ENCODE assay signal across 2 mouse cellular contexts in the genomic region with DNA sequence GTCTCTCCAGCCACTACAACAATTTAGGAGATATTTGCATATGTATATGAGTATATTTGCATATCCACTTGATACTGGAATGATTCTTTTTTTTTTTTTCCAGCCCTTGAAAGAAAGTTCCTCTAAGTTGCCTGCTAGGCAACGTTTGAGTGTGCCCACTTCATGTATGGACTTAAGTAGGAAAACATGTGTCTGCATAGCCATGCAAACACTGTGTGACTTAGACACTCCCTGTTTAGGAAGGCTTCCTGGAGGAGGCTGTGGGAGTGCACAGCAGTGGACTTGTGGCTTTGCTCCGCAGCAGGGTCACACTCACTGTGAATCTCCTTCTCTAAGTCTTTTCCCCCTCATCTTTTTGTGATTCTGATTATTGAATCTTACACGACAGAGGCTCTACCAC.
TF ChIP-seq lines count a peak whose summit lies in the region.

No protein-coding gene starts in this region.

TF ChIP-seq in CH12.LX, 34 proteins besides CTCF, POLR2A, EP300 and RAD21:
- peak; percentile 33; the same call in 1 of the 2 replicates for TF ChIP-seq ZNF384 (IDR thresholded peaks at IDR 0.05; ENCODE audit: low read depth, low read length)
- TF ChIP-seq JUND (conservative IDR thresholded peaks at IDR 0.05; ENCODE audit: low read depth, low read length): no peak
- TF ChIP-seq PAX5 (IDR thresholded peaks at IDR 0.05; ENCODE audit: low read length): no peak

TF ChIP-seq in MEL, 35 proteins besides CTCF, POLR2A, EP300 and RAD21:
- TF ChIP-seq ZNF384 (IDR thresholded peaks at IDR 0.05; ENCODE audit: low read depth, low read length) (peak; percentile 44; the same call in 1 of the 2 replicates), MAFK (IDR thresholded peaks at IDR 0.05; ENCODE audit: borderline replicate concordance, low read depth, low read length) (no peak)
